32 mouse cellular contexts compared by ENCODE assay signal in the genomic region with DNA sequence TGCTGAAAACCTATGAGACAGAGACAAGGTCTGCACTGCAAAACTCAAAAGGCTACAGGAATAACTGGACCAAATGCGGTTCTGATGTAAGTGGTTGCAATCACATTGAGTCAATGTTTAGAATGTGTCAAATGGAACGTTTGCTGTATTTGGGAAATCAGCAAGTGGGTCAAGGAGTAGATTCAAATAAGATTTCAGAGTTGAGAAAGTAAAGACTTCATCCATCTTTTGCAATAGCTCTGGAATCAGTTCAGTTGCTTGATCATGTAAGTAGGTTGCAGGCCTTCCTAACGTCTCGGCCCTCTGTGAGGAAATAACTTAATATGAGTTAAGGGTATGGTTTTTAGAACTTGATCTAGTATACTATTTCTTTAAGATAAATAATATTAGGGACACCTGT. TPM values are rescaled to one million over a fixed set of nuclear protein-coding genes. Genes with fewer than 3 reads are reported as not detected.
DNase-seq lines count a peak whose midpoint lies in the region; TF ChIP-seq lines count a peak whose summit lies in the region.
"Had no signal": no experiment of that assay in that cellular context is flagged by ENCODE, and none has a peak within 500 bp of the region (broad histone marks: within the 10 kb centered on the region; RNA-seq: fewer than 3 reads in every experiment).

No protein-coding gene starts in this region.

- no peaks in the 10 kb centered on the region for H3K27me3 ChIP-seq in myocyte (ENCODE audit: control insufficient read depth, insufficient read depth, insufficient read length)
- H3K27me3 ChIP-seq: embryonic facial prominence, embryonic 12.5 days; embryonic facial prominence, embryonic 15.5 days; forebrain, embryonic 12.5 days; forebrain, embryonic 15.5 days; heart, embryonic 13.5 days; hindbrain, embryonic 12.5 days; hindbrain, embryonic 15.5 days had no signal

- intact Hi-C loops in heart, postnatal 14 days (cut with DNase I) = no loop called here

- peak; percentile 13 for DNase-seq in lung, postnatal 25 days (ENCODE audit: low spot score)
- DNase-seq in lung, postnatal 4 days = no peak
- DNase-seq in MN1 (ENCODE audit: low spot score) = peak; percentile 23
- DNase-seq in ovary, postnatal 10 days (ENCODE audit: low spot score) = no peak
- DNase-seq in heart, postnatal 14 days = no peak
- DNase-seq: adrenal gland, adult 8-10 months; adrenal gland, postnatal 25 days; B cell, adult 2 months; cerebellum, adult 18-20 months; cerebellum, adult 9-10 months; cerebellum, postnatal 14 days; gastrocnemius, postnatal 25 days; heart, adult 2 months had no signal

- no peak overlapping the region for H3K4me3 ChIP-seq in brown adipose tissue, adult 24 weeks (ENCODE audit: insufficient read depth, low read depth, low read length)
- no peak overlapping the region for H3K4me3 ChIP-seq in myocyte
- H3K4me3 ChIP-seq: embryonic facial prominence, embryonic 12.5 days; embryonic facial prominence, embryonic 15.5 days; forebrain, embryonic 12.5 days; forebrain, embryonic 15.5 days; heart, adult 2 months; heart, embryonic 10.5 days; heart, embryonic 13.5 days; hindbrain, embryonic 12.5 days; hindbrain, embryonic 15.5 days had no signal

- H3K27ac ChIP-seq in brown adipose tissue, adult 24 weeks (replicated peaks; ENCODE audit: low read depth, low read length) = peak overlapping the region; percentile 45; the same call in 1 of the 2 replicates
- H3K27ac ChIP-seq: embryonic facial prominence, embryonic 12.5 days; embryonic facial prominence, embryonic 15.5 days; forebrain, embryonic 12.5 days; forebrain, embryonic 15.5 days; heart, adult 2 months; heart, embryonic 10.5 days; heart, embryonic 13.5 days; hindbrain, embryonic 12.5 days; hindbrain, embryonic 15.5 days had no signal

- H3K4me1 ChIP-seq in brown adipose tissue, adult 24 weeks (ENCODE audit: control insufficient read depth, insufficient read depth, insufficient read length, low read length) = no peaks in the 10 kb centered on the region
- H3K4me1 ChIP-seq: embryonic facial prominence, embryonic 12.5 days; embryonic facial prominence, embryonic 15.5 days; forebrain, embryonic 12.5 days; forebrain, embryonic 15.5 days; heart, embryonic 10.5 days; heart, embryonic 13.5 days; hindbrain, embryonic 12.5 days; hindbrain, embryonic 15.5 days had no signal

- no peaks in the 10 kb centered on the region for H3K79me2 ChIP-seq in myocyte (ENCODE audit: control insufficient read depth, insufficient read depth)

- peaks cover 8% of the 10 kb centered on the region for H3K36me3 ChIP-seq in myocyte (ENCODE audit: control insufficient read depth, insufficient read depth)
- H3K36me3 ChIP-seq: embryonic facial prominence, embryonic 12.5 days; embryonic facial prominence, embryonic 15.5 days; heart, embryonic 10.5 days; heart, embryonic 13.5 days had no signal

- no peak overlapping the region for H3ac ChIP-seq in myocyte (ENCODE audit: control insufficient read depth, insufficient read length)

- no peak for TF ChIP-seq POLR2A in myocyte (IDR thresholded peaks at IDR 0.05; ENCODE audit: insufficient read length, low read depth)

- H3K4me2 ChIP-seq in myocyte (ENCODE audit: low read depth) = no peak overlapping the region
- H3K4me2 ChIP-seq: embryonic facial prominence, embryonic 12.5 days; embryonic facial prominence, embryonic 15.5 days; forebrain, embryonic 12.5 days; forebrain, embryonic 15.5 days; heart, embryonic 13.5 days; hindbrain, embryonic 12.5 days; hindbrain, embryonic 15.5 days had no signal

TF ChIP-seq in myocyte, 11 proteins besides CTCF, POLR2A, EP300 and RAD21:
- TF ChIP-seq MYOG (IDR thresholded peaks at IDR 0.05; ENCODE audit: control insufficient read depth in 1 of 3, insufficient read depth in 1 of 3, insufficient read length in 2 of 3, low read depth in 2 of 3) = no peak
- no peak for TF ChIP-seq TCF12 (IDR thresholded peaks at IDR 0.05; ENCODE audit: insufficient read depth, poor library complexity, severe bottlenecking)
- TF ChIP-seq MAX (IDR thresholded peaks at IDR 0.05; ENCODE audit: low read depth) = no peak
- no peak for TF ChIP-seq REST (IDR thresholded peaks at IDR 0.05; ENCODE audit: insufficient read depth, insufficient read length)
- TF ChIP-seq CEBPB (IDR thresholded peaks at IDR 0.05; ENCODE audit: insufficient read depth, poor library complexity, severe bottlenecking) = peak; percentile 52; the same call in 1 of the 2 replicates
TF ChIP-seq in myocyte: peak in this region for 1.

RNA-seq across cellular contexts. Expression of a gene that starts 13.9 kb away (rescaled TPM):
- 0.88 and 1.4 TPM in 2 replicates for polyA plus RNA-seq in brown adipose tissue, adult 24 weeks (2012; ENCODE audit: insufficient read depth, insufficient read length, missing spikeins)
- 1.5 TPM for polyA plus RNA-seq in myocyte (2012; fragmentation: generic; extraction: Trizol)
- total RNA-seq in heart, postnatal 14 days (2021) = under 1 TPM; 0.07 TPM
- total RNA-seq: common myeloid progenitor, adult 5-6 weeks; granulocyte monocyte progenitor cell, adult 5-6 weeks; hematopoietic stem cell, adult 5-6 weeks; MEL had no signal
- polyA plus RNA-seq: CD4-positive, CD25-positive, alpha-beta regulatory T cell, adult 4 months had no signal

RNA-seq across cellular contexts. Expression of a gene that starts 26.6 kb away (rescaled TPM):
- polyA plus RNA-seq in brown adipose tissue, adult 24 weeks (2012; ENCODE audit: insufficient read depth, insufficient read length, missing spikeins) = 2.0 TPM in 1 of 2 replicates, not detected in the other
- 0.16 TPM for polyA plus RNA-seq in myocyte (2012; fragmentation: generic; extraction: Trizol)
- not detected for total RNA-seq in heart, postnatal 14 days (2021)
- total RNA-seq: adrenal gland, postnatal 25 days; common myeloid progenitor, adult 5-6 weeks; gastrocnemius, adult 8-10 months; granulocyte monocyte progenitor cell, adult 5-6 weeks; heart, adult 2 months; heart, postnatal 25 days; hematopoietic stem cell, adult 5-6 weeks; MEL had no signal
- polyA plus RNA-seq: CD4-positive, CD25-positive, alpha-beta regulatory T cell, adult 4 months; heart, adult 2 months; heart, embryonic 10.5 days; heart, embryonic 13.5 days; heart, embryonic 16.5 days; intestine, embryonic 14.5 days had no signal

Comparison
In these comparisons a context has a peak if more than half of its experiments do, and no peak if none do; other contexts are left out.
1. DNase-seq: peak in lung, postnatal 25 days (single experiment) and MN1 (single experiment); none in lung, postnatal 4 days (0 of 2), ovary, postnatal 10 days (single experiment) and heart, postnatal 14 days (0 of 2).